Mouse (Mus musculus): ENCODE results near the gene Gcc2.

DNA sequence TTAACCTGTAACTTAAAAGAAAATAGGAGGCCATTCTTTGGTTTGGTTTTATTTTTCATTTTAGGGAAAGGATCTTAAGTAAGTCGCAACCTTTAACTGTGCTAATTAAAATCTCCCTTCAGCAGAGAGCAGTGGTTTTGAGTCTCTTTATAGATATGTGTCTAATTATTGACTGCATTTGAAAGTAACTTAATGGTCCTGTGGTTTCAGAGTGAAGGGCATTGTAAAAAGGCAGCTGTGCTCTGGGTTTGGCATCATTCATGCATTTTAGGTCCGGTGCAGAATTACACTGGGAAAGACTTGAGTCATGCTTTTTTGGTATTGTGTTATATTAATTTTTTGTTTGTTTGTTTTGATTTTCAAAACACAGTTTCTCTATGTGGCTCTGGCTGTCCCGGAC lies 97.1 kb downstream of the Gcc2 start:
- no peak for TF ChIP-seq POLR2A (IDR thresholded peaks at IDR 0.05; ENCODE audit: insufficient read length, low read depth)
- peak; percentile 80 for TF ChIP-seq TCF12 (IDR thresholded peaks at IDR 0.05; ENCODE audit: insufficient read depth, poor library complexity, severe bottlenecking)
- peak; percentile 74 to 85 (median 78) for TF ChIP-seq MYOD1 (IDR thresholded peaks at IDR 0.05; ENCODE audit: control insufficient read depth in 1 of 3, insufficient read length in 2 of 3, low read depth in 2 of 3)
- no peak for TF ChIP-seq MAX (IDR thresholded peaks at IDR 0.05; ENCODE audit: low read depth)
- TF ChIP-seq MYOG (IDR thresholded peaks at IDR 0.05; ENCODE audit: control insufficient read depth in 1 of 3, insufficient read depth in 1 of 3, insufficient read length in 2 of 3, low read depth in 2 of 3), result peak in 1 of 3 experiments; percentile 94
- TF ChIP-seq E2F4 (IDR thresholded peaks at IDR 0.05; ENCODE audit: insufficient read depth), result no peak
- TF ChIP-seq SRF (IDR thresholded peaks at IDR 0.05; ENCODE audit: control insufficient read depth, insufficient read length, low read depth), result no peak
- TF ChIP-seq USF1 (IDR thresholded peaks at IDR 0.05; ENCODE audit: low read depth), result no peak
- TF ChIP-seq POLR2AphosphoS2 (IDR thresholded peaks at IDR 0.05; ENCODE audit: insufficient read length, low read depth), result no peak
- no peak for TF ChIP-seq REST (IDR thresholded peaks at IDR 0.05; ENCODE audit: insufficient read depth, insufficient read length)
